Mouse (Mus musculus): ENCODE data around the gene Slbp. TPM values are rescaled to one million over a fixed set of nuclear protein-coding genes. Genes with fewer than 3 reads are reported as not detected.

The Slbp gene
- polyA plus RNA-seq, 1 experiment from 2014 or later = 228 TPM

- no peaks in the 10 kb centered on the region for H3K27me3 ChIP-seq (replicated peaks)
- H3K4me1 ChIP-seq (replicated peaks) = no peaks in the 10 kb centered on the region
- no peak for ATAC-seq
- 37% methylated on average over 3 of the region's 3 CpGs for WGBS
- no peaks in the 10 kb centered on the region for H3K9me3 ChIP-seq
- H3K27ac ChIP-seq = no peak overlapping the region
- peaks cover 27% of the 10 kb centered on the region for H3K36me3 ChIP-seq
- no peak overlapping the region for H3K4me2 ChIP-seq (replicated peaks)
- H3K4me3 ChIP-seq (replicated peaks) = no peak overlapping the region
- H3K9ac ChIP-seq = no peak overlapping the region
Observed at GRCm38 (mm10) chr5:33640652-33641051, 11.7 kb downstream of the Slbp start.

- H3K27ac ChIP-seq = no peak overlapping the region
- peaks cover 16% of the 10 kb centered on the region for H3K36me3 ChIP-seq
Observed at GRCm38 (mm10) chr5:33638826-33639225, 13.5 kb downstream of the Slbp start.

GRCm38 (mm10) chr5:33637606-33638350 lies 14.6 kb downstream of the Slbp start:
- no peaks in the 10 kb centered on the region for H3K9me3 ChIP-seq
- no peaks in the 10 kb centered on the region for H3K4me1 ChIP-seq (replicated peaks)
- H3K9ac ChIP-seq = no peak overlapping the region
- no peak overlapping the region for H3K27ac ChIP-seq
- H3K4me2 ChIP-seq (replicated peaks) = no peak overlapping the region
- no peak overlapping the region for H3K4me3 ChIP-seq (replicated peaks)
- no peaks in the 10 kb centered on the region for H3K27me3 ChIP-seq (replicated peaks)
- ATAC-seq = no peak
- peaks cover 8% of the 10 kb centered on the region for H3K36me3 ChIP-seq
- WGBS = 78% methylated on average over 3 of the region's 3 CpGs

More at GRCm38 (mm10) chr5:33638826-33639225, 13.5 kb downstream of the Slbp start:
- Histone ChIP-seq H3K4me3 (replicated peaks) (no peak overlapping the region), H3K9ac (no peak overlapping the region), H3K4me2 (replicated peaks) (no peak overlapping the region), H3K27me3 (replicated peaks) (no peaks in the 10 kb centered on the region), H3K4me1 (replicated peaks) (no peaks in the 10 kb centered on the region), H3K9me3 (no peaks in the 10 kb centered on the region)
- ATAC-seq = no peak
- 52% methylated on average over 4 of the region's 4 CpGs for WGBS

- no peak overlapping the region for H3K4me2 ChIP-seq (replicated peaks)
- H3K4me3 ChIP-seq (replicated peaks) = no peak overlapping the region
- no peak overlapping the region for H3K9ac ChIP-seq
- no peak overlapping the region for H3K27ac ChIP-seq
- ATAC-seq = no peak
- WGBS = 84% methylated on average over 3 of the region's 3 CpGs
- H3K27me3 ChIP-seq (replicated peaks) = no peaks in the 10 kb centered on the region
- no peaks in the 10 kb centered on the region; the same call in 1 of the 2 replicates for H3K36me3 ChIP-seq
- H3K4me1 ChIP-seq (replicated peaks) = 0 out of 2 replicates have a peak, but pooled peaks cover 4% of the 10 kb centered on the region
- no peaks in the 10 kb centered on the region for H3K9me3 ChIP-seq
Observed at GRCm38 (mm10) chr5:33635361-33635760, 17.0 kb downstream of the Slbp start.

- no peak overlapping the region for H3K9ac ChIP-seq
- H3K36me3 ChIP-seq = no peaks in the 10 kb centered on the region
- ATAC-seq = no peak
- H3K27me3 ChIP-seq (replicated peaks) = no peaks in the 10 kb centered on the region
- H3K4me1 ChIP-seq (replicated peaks) = peaks cover 12% of the 10 kb centered on the region
- H3K4me2 ChIP-seq (replicated peaks) = no peak overlapping the region
- WGBS = 100% methylated on average over 1 of the region's 1 CpGs
- H3K27ac ChIP-seq = no peak overlapping the region
- H3K4me3 ChIP-seq (replicated peaks) = no peak overlapping the region
- H3K9me3 ChIP-seq = no peaks in the 10 kb centered on the region
Observed at GRCm38 (mm10) chr5:33632526-33632925, 19.8 kb downstream of the Slbp start.

- H3K9ac ChIP-seq = peak overlapping the region; percentile 50; the same call in 1 of the 2 replicates
- 57% methylated on average over 4 of the region's 4 CpGs for WGBS
- H3K4me2 ChIP-seq (replicated peaks) = peak overlapping the region; percentile 80
- peak overlapping the region; percentile 85; the same call in 1 of the 2 replicates for H3K4me3 ChIP-seq (replicated peaks)
- ATAC-seq = peak; percentile 13; the same call in 1 of the 2 replicates
- no peaks in the 10 kb centered on the region for H3K36me3 ChIP-seq
- H3K9me3 ChIP-seq = no peaks in the 10 kb centered on the region
- H3K27me3 ChIP-seq (replicated peaks) = no peaks in the 10 kb centered on the region
- H3K27ac ChIP-seq = 0 out of 2 replicates have a peak overlapping the region, but pooled peaks have one; percentile 34
- H3K4me1 ChIP-seq (replicated peaks) = peaks cover 12% of the 10 kb centered on the region
Observed at GRCm38 (mm10) chr5:33630615-33631014, 21.8 kb downstream of the Slbp start.

- 2% methylated on average over 9 of the region's 9 CpGs for WGBS
- peak overlapping the region; percentile 73 for H3K27ac ChIP-seq
- H3K9ac ChIP-seq = peak overlapping the region; percentile 50
Observed at GRCm38 (mm10) chr5:33630061-33630460, 22.3 kb downstream of the Slbp start.

GRCm38 (mm10) chr5:33629301-33629987 lies 22.9 kb downstream of the Slbp start, which contains the start of the genes Fam53a and Gm9903:
TSS of gene Fam53a (minus strand) at chr5:33629635.
TSS of gene Gm9903 (plus strand) at chr5:33629925.
- Histone ChIP-seq H3K9me3 (no peaks in the 10 kb centered on the region), H3K4me2 (replicated peaks) (peak within 1 kb of the TSS; percentile 80), H3K4me3 (replicated peaks) (peak within 1 kb of the TSS; percentile 85), H3K27ac (peak within 1 kb of the TSS; percentile 93), H3K36me3 (no peaks in the 10 kb centered on the region), H3K9ac (peak within 1 kb of the TSS; percentile 87), H3K4me1 (replicated peaks) (peaks cover 12% of the 10 kb centered on the region), H3K27me3 (replicated peaks) (no peaks in the 10 kb centered on the region)
- peak; percentile 97 for ATAC-seq
- WGBS = under 1% methylated on average over 98 of the region's 99 CpGs

More at GRCm38 (mm10) chr5:33630061-33630460, 22.3 kb downstream of the Slbp start:
- Histone ChIP-seq H3K4me3 (replicated peaks) (peak overlapping the region; percentile 85), H3K27me3 (replicated peaks) (no peaks in the 10 kb centered on the region), H3K9me3 (no peaks in the 10 kb centered on the region), H3K4me2 (replicated peaks) (peak overlapping the region; percentile 80), H3K4me1 (replicated peaks) (peaks cover 12% of the 10 kb centered on the region), H3K36me3 (no peaks in the 10 kb centered on the region)
- ATAC-seq = peak; percentile 63

- Histone ChIP-seq H3K9me3 (no peaks in the 10 kb centered on the region), H3K4me2 (replicated peaks) (peak overlapping the region; percentile 80), H3K27me3 (replicated peaks) (no peaks in the 10 kb centered on the region), H3K27ac (peak overlapping the region; percentile 93), H3K4me1 (replicated peaks) (peaks cover 12% of the 10 kb centered on the region), H3K36me3 (no peaks in the 10 kb centered on the region), H3K9ac (peak overlapping the region; percentile 87), H3K4me3 (replicated peaks) (peak overlapping the region; percentile 85)
- ATAC-seq = no peak
- WGBS = under 1% methylated on average over 24 of the region's 24 CpGs
Observed at GRCm38 (mm10) chr5:33628820-33629300, 23.5 kb downstream of the Slbp start.

GRCm38 (mm10) chr5:33627968-33628367 lies 24.4 kb downstream of the Slbp start:
- WGBS = 29% methylated on average over 4 of the region's 4 CpGs
- Histone ChIP-seq H3K9ac (no peak overlapping the region), H3K4me3 (replicated peaks) (peak overlapping the region; percentile 85; the same call in 1 of the 2 replicates), H3K36me3 (no peaks in the 10 kb centered on the region), H3K27ac (no peak overlapping the region), H3K27me3 (replicated peaks) (no peaks in the 10 kb centered on the region), H3K4me2 (replicated peaks) (peak overlapping the region; percentile 80), H3K9me3 (no peaks in the 10 kb centered on the region), H3K4me1 (replicated peaks) (peaks cover 12% of the 10 kb centered on the region)
- no peak for ATAC-seq

GRCm38 (mm10) chr5:33623766-33624165 lies 28.6 kb downstream of the Slbp start:
- Histone ChIP-seq H3K4me1 (replicated peaks) (peaks cover 5% of the 10 kb centered on the region), H3K9me3 (no peaks in the 10 kb centered on the region), H3K4me2 (replicated peaks) (no peak overlapping the region), H3K4me3 (replicated peaks) (no peak overlapping the region), H3K36me3 (no peaks in the 10 kb centered on the region), H3K27ac (no peak overlapping the region), H3K9ac (no peak overlapping the region), H3K27me3 (replicated peaks) (no peaks in the 10 kb centered on the region)
- no peak for ATAC-seq
- whole genome bisulfite sequencing = 77% methylated on average over 3 of the region's 3 CpGs

- ATAC-seq = no peak
- Histone ChIP-seq H3K4me1 (replicated peaks) (0 out of 2 replicates have a peak, but pooled peaks cover under 1% of the 10 kb centered on the region), H3K9ac (no peak overlapping the region), H3K27me3 (replicated peaks) (no peaks in the 10 kb centered on the region), H3K27ac (no peak overlapping the region), H3K36me3 (no peaks in the 10 kb centered on the region), H3K4me3 (replicated peaks) (no peak overlapping the region), H3K9me3 (no peaks in the 10 kb centered on the region), H3K4me2 (replicated peaks) (no peak overlapping the region)
- 90% methylated on average over 2 of the region's 2 CpGs for WGBS
Observed at GRCm38 (mm10) chr5:33622671-33623070, 29.7 kb downstream of the Slbp start.
